Mouse (Mus musculus) frontal cortex, adult 2 months (tissue): ENCODE measurements around the gene Mrm3. TPM values are rescaled to one million over a fixed set of nuclear protein-coding genes. Genes with fewer than 3 reads are reported as not detected.
A peak's percentile ranks its signal among the peaks of the same experiment; 100 is the strongest.
"Not testable (repeated sequence)": the region's sequence is repeated elsewhere in the genome, so short reads cannot be mapped to it uniquely, and the experiment has no call there.

Experiments used
- DNase-seq, 2 experiments: peaks; one replicate each; pipeline ENCODE4 v3.0.0; 2022; ENCODE audit warnings: low spot score in 1 of 2; ENCODE audit errors: extremely low spot score in 1 of 2
- polyA plus RNA-seq: library from polyadenylated mRNA; depleted of rRNA; stranded (reverse); fragments of >200 nt; gene quantifications from 2 replicates; pipeline ENCODE4 v1.2.3, GENCODE M21; 2012; rRNA removed

Gene Mrm3
- 14.5 and 16.7 TPM in 2 replicates for polyA plus RNA-seq

DNA sequence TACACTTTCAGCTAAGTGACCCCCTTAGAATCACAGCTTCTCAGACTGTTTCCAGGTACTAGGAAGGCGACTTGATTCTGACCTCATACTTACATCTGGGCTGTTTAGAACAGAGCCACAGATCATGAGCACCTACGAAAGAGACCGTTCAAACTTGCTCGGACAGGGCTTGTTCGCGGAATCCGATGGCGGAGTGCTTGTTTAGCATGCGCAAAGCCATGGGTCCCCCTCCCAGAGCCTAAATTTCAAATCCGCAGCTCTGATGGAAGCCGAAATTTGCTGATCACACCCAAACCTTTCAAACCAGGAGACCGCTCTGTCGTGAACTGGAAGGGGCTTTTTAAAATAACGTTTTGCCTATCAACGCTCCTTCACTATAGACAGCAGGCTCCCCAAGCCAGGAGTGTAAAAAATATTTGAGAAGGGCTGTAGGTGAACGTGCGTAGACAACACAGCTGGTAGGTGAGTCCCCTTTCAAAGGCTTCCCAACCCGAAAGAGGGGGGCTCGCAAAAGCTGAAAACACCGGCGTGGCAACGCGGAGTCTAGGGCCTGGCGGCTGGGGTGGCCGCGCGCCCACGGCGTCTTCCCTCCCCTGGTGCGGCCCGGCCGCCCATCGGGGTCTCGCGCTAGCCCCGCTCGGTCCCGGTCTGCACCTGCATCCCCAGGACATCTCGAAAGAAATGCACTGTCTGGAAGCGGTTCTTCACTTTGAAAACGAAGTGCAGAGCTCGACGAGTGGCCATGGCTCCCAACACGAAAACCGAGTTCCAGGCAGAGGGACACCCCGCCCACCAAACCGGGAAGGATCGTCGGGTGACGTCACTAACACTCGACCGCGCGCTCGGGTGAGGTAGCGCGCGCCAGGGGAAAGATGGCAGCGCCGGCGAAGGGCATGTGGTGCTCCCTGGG lies at the start of gene Mrm3, which contains the start of gene Glod4:
Gene Mrm3, plus strand, starts transcription at position 815 of the 910 bp plus-strand sequence.
Gene Glod4, minus strand, starts transcription at position 825 of the 910 bp plus-strand sequence.
- DNase-seq = peak; percentile 84 to 95

- no peak for DNase-seq
Measured at GRCm38 (mm10) chr11:76196275-76196976, 47.1 kb upstream of the Mrm3 start.

- no peak for DNase-seq
Measured at GRCm38 (mm10) chr11:76196977-76197469, 46.5 kb upstream of the Mrm3 start.

- peak; percentile 55 to 77 for DNase-seq
Measured at GRCm38 (mm10) chr11:76201761-76202674, 41.5 kb upstream of the Mrm3 start.

DNA sequence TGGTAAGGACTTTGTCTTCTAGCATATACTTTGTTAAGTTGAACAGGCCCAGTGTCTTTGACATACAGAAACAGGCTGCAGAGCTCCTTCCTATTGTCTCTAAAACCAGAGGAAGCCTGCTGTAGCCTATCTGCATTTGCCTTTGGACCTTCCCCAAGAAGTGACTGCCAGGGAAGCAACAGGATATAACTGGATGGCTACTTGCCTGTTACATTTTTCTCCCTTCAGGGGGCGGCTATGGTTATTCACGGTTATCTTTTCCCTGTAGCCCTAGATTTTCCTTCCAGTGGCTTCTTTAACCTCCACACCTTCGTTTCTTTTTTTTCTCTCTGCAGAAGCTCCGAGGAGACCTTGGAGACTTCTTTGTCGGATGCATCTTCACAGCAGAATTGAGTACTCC lies 36.7 kb upstream of the Mrm3 start:
- no peak for DNase-seq

- peak in 1 of 2 experiments; percentile 43 for DNase-seq
Measured at GRCm38 (mm10) chr11:76210228-76210985, 33.1 kb upstream of the Mrm3 start.

DNA sequence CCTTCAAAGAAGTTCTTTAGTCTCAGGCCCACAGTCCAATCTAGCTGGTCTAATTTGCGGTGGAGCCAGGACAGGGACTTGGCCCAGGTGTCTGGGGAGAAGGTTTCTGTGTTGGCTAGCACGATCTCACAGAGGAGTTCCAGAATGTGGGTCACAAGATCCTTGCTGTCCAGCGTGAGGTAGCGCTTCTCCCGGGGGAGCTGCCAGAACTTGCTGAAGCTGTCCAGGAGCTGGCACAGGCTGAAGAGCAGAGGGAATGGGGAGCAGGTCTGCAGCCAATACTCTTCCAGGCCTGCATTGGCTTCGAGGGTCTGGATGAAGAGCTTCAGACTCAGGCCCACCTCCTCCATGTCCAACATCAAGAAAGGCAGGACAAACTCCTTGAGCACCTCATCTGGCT lies 31.9 kb upstream of the Mrm3 start:
- DNase-seq = not testable (repeated sequence)

DNA sequence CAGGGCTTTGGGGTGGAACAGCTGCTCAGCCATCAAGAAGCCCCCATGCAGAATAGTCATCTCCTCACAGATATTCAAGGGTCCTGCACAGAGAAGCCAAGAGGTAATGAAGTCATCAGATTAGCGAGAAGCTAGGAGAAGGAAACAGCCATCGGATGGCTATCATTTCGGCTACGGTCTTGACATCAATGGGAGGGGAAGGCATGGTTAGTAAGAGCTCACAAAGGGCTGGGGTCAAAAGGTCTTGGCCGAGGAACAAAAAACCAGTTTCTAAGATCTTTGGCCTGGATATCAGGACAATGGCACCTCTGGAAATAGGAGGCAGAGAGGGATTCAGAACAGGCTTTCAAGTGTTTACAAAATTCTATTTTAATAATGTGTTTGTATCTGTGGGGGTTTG lies 29.7 kb upstream of the Mrm3 start:
- DNase-seq = no peak

DNA sequence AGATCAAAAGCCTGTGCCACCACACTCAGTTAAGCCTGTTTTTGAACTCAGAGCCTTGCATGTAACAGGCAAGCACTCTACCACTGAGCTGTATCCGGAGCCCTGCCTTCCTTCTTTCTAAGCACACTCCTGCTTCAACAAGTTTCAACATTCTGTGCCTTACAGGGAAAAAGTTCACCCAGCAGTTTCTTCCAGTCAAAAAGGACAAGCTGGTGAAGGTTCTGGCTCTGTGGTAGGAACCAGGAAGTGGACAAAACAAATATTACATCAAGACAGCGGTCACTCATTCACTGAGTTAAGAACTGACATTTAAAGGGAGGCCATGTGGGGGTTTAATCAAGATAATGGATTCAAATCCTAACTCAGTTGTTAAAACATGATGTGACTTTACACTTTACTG lies 28.5 kb upstream of the Mrm3 start:
- DNase-seq = no peak

DNA sequence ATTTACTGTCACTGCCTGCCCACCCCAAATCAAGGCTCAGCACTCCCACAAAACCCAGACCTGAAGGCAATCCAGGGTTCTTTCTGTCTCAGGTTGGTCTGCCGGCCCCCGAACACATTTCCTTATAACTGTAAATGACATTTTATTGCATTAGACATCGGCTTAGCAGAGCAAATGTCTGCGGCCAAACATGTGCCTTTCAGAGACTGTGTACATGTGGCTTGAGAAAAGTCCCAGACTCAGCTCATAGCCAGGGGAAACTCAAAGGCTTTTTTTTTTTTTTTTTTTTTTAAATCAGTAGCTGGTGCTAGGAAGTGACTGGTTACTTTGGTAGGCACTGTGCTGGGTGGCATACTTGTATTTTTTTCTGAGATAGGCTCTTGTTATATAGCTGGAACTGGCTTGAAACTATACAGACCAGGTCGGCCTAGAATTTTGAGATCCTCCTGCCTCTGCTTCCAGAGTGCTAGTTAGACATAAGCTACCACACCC lies 27.4 kb upstream of the Mrm3 start:
- DNase-seq = no peak

DNA sequence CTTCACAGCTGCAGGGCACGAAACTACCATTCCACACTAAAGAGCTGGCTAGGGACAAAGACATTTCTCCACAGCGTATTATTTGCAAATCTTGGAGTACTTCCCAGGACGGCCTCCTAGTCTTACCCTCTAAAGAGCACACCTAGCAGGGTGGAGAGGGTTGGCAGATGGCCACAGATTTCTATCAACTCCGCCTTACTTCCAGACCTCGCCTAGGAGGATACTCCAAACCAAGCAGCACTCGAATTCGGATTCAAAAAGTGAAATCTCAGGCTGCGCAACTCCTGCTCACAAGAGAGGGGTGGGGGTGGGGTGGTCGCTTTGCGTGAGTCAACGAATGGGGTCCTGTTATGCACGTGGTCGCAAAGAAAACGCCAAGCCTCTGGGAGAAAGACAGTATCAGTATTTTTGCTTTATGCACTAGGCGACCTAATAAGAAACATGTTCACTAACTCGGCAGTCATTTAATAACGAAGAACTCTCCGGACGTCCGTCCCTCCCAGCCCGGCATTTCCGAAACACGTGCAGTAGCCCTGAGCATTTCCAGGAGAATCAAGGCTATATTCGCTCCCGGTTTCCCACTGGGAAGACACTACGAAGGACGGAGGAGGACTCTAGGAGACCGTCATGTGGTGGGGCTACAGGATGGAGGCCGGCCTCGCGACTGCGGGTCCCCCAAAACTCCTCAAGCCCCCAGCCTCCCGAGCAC lies 26.7 kb upstream of the Mrm3 start:
- peak; percentile 26 to 37 for DNase-seq

GRCm38 (mm10) chr11:76217390-76217800 lies 26.1 kb upstream of the Mrm3 start, which contains the start of the genes Dbil5 and Gemin4:
Gene Dbil5, plus strand, starts transcription at chr11:76217608.
Gene Gemin4, minus strand, starts transcription at chr11:76217664.
- peak; percentile 92 to 98 for DNase-seq

GRCm38 (mm10) chr11:76224631-76225030 lies 18.9 kb upstream of the Mrm3 start:
- no peak for DNase-seq

DNA sequence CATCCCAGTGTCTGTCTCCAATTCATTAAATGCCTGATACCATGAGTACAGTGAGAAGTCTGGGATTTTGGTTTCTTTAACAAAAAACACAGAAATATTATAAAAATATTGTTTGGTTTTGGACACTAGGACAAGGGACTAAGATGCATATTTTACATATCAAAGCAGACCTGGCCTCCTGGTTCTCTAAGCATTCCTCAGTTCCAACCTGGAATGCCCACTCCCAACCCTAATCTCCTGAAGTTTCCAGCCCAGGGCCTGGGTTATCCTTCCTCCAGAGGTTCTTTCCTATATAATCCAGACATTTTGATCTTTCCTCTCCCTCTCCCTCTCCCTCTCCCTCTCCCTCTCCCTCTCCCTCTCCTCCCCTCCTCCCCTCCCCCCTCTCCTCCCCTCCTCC lies 18.5 kb upstream of the Mrm3 start:
- DNase-seq = no peak

DNA sequence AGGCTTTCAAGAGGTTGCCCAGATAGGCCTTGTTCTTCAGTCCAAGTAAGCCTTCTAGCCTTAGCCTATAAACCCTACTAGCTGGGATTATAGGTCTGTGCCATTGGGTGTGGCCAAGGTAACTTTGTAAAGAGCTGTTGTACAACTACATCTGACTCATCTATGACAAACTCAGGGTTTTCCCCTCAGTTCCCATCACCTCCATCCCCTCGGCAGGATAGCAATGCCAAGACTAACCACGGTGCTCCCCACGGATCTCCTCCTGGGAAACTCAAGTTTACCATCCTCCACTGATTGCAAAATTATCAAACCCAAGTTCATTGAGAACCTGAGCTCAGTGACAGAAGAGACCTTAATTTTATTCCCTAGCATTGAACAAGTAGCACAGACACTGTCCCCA lies 7.4 kb upstream of the Mrm3 start:
- DNase-seq = no peak

DNA sequence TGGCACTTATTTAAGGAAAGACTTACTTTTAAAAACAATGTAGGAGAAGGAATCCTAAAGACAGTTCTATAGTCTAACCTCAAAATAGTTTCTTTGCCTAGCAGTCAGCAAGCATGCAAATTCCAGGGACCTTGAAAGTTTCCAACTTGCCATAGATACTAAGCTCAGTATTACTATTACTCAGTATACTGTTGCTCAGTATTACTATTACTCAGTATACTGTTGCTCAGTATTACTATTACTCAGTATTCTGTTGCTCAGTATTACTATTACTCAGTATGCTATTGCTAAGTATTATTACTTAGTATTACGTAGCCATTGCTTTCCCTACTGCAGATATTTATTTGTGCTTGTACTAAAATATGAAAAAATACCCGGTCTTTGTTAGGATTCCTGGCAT lies 3.8 kb upstream of the Mrm3 start:
- no peak for DNase-seq

GRCm38 (mm10) chr11:76243811-76244546 lies 464 bp downstream of the Mrm3 start:
- DNase-seq = no peak

- DNase-seq = no peak
Measured at GRCm38 (mm10) chr11:76246439-76246838, 2.9 kb downstream of the Mrm3 start.
